Mouse (Mus musculus) intestine, embryonic 14.5 days (tissue): Measurements from ENCODE around the gene 5430402E10Rik. TPM values are rescaled to one million over a fixed set of nuclear protein-coding genes. Genes with fewer than 3 reads are reported as not detected.
"Not testable (repeated sequence)": the region's sequence is repeated elsewhere in the genome, so short reads cannot be mapped to it uniquely, and the experiment has no call there.

ENCODE experiments used
- ATAC-seq: fragments of 200-750 bp; cut with Nextera tagmentation; replicated peaks from 2 replicates; pipeline ENCODE4 v1.8.0; 2017; ENCODE audit warnings: low read depth, moderate number of reproducible peaks, moderate TSS enrichment, moderate library complexity; ENCODE audit not compliant: low FRiP score, low TSS enrichment
- DNase-seq: peaks from one replicate; pipeline ENCODE4 v3.0.0-alpha.2; 2018; ENCODE audit warnings: low spot score
- H3K27ac ChIP-seq: fragments of 300-500 bp; sonication (generic); 2 replicates; pipeline ENCODE4 v1.5.1; 2014; ENCODE audit warnings: low read depth, mild to moderate bottlenecking, control low read depth
- H3K27me3 ChIP-seq: fragments of 300-500 bp; sonication (generic); replicated peaks from 2 replicates; pipeline ENCODE4 v1.6.1; 2014; ENCODE audit warnings: low read length, control low read depth; ENCODE audit not compliant: control insufficient read depth, insufficient read depth
- H3K36me3 ChIP-seq: fragments of 300-500 bp; sonication (generic); 2 replicates; pipeline ENCODE4 v1.6.1; 2014; ENCODE audit warnings: low read length, control low read depth; ENCODE audit not compliant: control insufficient read depth, insufficient read depth
- H3K4me1 ChIP-seq: fragments of 300-500 bp; sonication (generic); replicated peaks from 2 replicates; pipeline ENCODE4 v1.6.1; 2014; ENCODE audit warnings: low read length, control low read depth, mixed read lengths; ENCODE audit not compliant: control insufficient read depth, insufficient read depth
- H3K4me2 ChIP-seq: fragments of 300-500 bp; sonication (generic); 2 replicates; pipeline ENCODE4 v1.6.1; 2014; ENCODE audit warnings: low read length
- H3K4me3 ChIP-seq: fragments of 300-500 bp; sonication (generic); 2 replicates; pipeline ENCODE4 v1.5.1; 2014; ENCODE audit warnings: low read depth, low read length, control low read depth, mixed read lengths
- H3K9ac ChIP-seq: fragments of 300-500 bp; sonication (generic); 2 replicates; pipeline ENCODE4 v1.6.1; 2014; ENCODE audit warnings: mild to moderate bottlenecking, low read length
- H3K9me3 ChIP-seq: fragments of 300-500 bp; sonication (generic); 2 replicates; pipeline ENCODE4 v1.6.1; 2016; ENCODE audit warnings: low read length, control low read depth; ENCODE audit not compliant: control insufficient read depth
- WGBS: fragments of 180-500 bp; shearing (Covaris S2); extraction: QIAGEN DNeasy Blood & Tissue Kit; methylation state at CpG from one replicate; pipeline ENCODE4 v1.1.7; 2014; 5-methylcytosine and 5-hydroxymethylcytosine counted together
- polyA plus RNA-seq: library from polyadenylated mRNA; unstranded; fragments of >200 nt; fragmentation: Nextera tagmentation; extraction: Ambion mirVana; gene quantifications from 2 replicates; pipeline ENCODE4 v1.2.1, GENCODE M21; 2014

The 5430402E10Rik gene
- polyA plus RNA-seq: not detected in 2 replicates

DNA sequence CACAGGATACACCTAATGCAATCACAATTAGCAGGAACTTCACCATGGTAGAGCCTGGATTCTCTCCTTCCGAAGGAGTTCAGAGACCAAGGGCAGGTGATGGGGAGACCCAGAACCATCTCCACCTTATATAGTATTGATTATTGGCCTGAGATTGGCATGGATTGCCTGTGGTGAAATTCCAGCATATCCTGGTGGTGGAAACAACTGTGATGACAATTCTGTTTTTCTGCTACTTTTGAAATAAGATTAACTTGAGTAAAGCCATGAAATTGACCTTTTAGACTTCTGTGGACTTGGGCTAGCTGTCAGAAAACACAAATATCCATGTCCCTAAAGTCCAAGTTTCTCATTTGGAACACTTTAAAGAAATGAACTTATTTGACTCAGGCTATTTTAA lies at the start of gene 5430402E10Rik:
5430402E10Rik (minus strand) TSS at position 101 of the 400 bp plus-strand sequence.
- H3K36me3 ChIP-seq, H3K9me3 ChIP-seq, H3K4me3 ChIP-seq, H3K9ac ChIP-seq, DNase-seq, H3K4me2 ChIP-seq, H3K27me3 ChIP-seq, H3K4me1 ChIP-seq, H3K27ac ChIP-seq, ATAC-seq: not testable (repeated sequence)
- WGBS: 100% methylated on average over 1 of the region's 1 CpGs

DNA sequence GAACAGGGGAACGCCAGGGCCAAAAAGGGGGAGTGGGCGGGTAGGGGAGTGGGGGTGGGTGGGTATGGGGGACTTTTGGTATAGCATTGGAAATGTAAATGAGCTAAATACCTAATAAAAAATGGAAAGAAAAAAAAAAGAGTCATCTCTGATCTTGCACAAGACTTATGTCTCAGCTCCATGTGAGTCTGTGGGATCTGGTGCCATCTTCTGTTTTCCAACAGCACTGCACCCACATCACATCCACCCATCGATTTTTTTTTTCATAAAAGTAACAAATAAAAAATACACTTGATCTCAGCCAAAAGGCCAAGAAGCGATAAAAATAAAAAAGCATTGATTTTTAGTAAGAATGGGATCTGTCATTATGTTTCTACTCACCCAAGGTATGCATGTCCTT lies 44.8 kb downstream of the 5430402E10Rik start:
- 48% methylated on average over 2 of the region's 4 CpGs for WGBS
- not testable (repeated sequence) for ATAC-seq, H3K9me3 ChIP-seq, H3K36me3 ChIP-seq, DNase-seq, H3K4me3 ChIP-seq, H3K27me3 ChIP-seq, H3K4me2 ChIP-seq, H3K4me1 ChIP-seq, H3K9ac ChIP-seq, H3K27ac ChIP-seq

Other genes starting within 250 kb of the 5430402E10Rik start
- 10.1 and 11.7 TPM in 2 replicates for gene Prkx, start 128.8 kb downstream of the 5430402E10Rik start, polyA plus RNA-seq
- gene Pbsn, start 71.4 kb downstream of the 5430402E10Rik start, polyA plus RNA-seq: not detected in 2 replicates
- gene Gm14744, start 60.3 kb downstream of the 5430402E10Rik start, polyA plus RNA-seq: not detected in 2 replicates
- gene Obp1a, start 166.3 kb upstream of the 5430402E10Rik start, polyA plus RNA-seq: not detected in 2 replicates
- gene Gm5938, start 200.4 kb upstream of the 5430402E10Rik start, polyA plus RNA-seq: not detected in 2 replicates